Mouse (Mus musculus): Measurements from ENCODE around the gene Naaa. TPM values are rescaled to one million over a fixed set of nuclear protein-coding genes. Genes with fewer than 3 reads are reported as not detected.
A peak's percentile ranks its signal among the peaks of the same experiment; 100 is the strongest.

The Naaa gene
- polyA plus RNA-seq, 1 experiment from 2014 or later: 2.9 TPM

DNA sequence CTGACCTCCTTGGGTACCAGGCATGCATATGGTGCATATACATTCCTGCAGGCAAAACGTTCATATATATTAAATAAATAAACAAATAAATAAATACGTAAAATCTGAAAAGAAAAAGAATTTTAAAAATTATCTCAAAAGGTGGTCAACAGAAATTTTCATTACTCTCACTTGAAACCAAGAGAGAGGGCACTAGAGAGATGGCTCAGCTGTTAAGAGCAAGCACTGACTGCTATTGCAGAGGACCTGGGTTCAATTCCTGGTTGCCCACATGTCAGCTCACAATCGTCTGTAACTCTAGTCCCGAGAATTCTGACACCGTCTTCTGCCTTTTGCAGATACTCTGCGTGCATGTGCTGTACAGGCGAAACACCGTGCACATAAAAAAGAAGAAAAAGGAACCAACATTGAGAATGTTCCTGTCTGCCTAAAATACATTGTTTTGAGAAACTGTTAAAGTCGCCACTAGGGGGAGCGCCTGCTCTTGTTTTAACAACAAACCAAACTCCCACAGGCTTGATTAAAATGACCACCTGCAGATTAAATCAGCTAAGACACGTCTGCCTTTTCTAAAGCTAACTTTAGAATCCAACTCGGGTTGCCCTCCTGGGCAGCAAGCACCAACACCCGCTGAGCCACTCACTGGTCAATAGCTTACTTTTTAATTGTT is 34.2 kb upstream of the Naaa start:
- Histone ChIP-seq H3K4me3 (ENCODE audit: low read depth, low read length) (no peak overlapping the region), H3K4me2 (ENCODE audit: low read depth, low read length) (no peak overlapping the region), H3K36me3 (replicated peaks; ENCODE audit: control insufficient read depth, insufficient read depth, low read depth, low read length) (no peaks in the 10 kb centered on the region), H3K4me1 (ENCODE audit: control insufficient read depth, insufficient read depth, low read length) (no peaks in the 10 kb centered on the region), H3K9me3 (replicated peaks; ENCODE audit: control insufficient read depth, low read length) (no peaks in the 10 kb centered on the region), H3K9ac (replicated peaks; ENCODE audit: low read length) (no peak overlapping the region), H3K27ac (replicated peaks; ENCODE audit: low read depth, low read length) (no peak overlapping the region), H3K27me3 (ENCODE audit: control insufficient read depth, insufficient read depth, low read length) (no peaks in the 10 kb centered on the region)
- DNase-seq (ENCODE audit: low spot score) (peak; percentile 93), ATAC-seq (replicated peaks; ENCODE audit: insufficient number of reproducible peaks, low FRiP score, low TSS enrichment, low read depth) (no peak)
- 13% methylated on average over 13 of the region's 13 CpGs for WGBS

DNA sequence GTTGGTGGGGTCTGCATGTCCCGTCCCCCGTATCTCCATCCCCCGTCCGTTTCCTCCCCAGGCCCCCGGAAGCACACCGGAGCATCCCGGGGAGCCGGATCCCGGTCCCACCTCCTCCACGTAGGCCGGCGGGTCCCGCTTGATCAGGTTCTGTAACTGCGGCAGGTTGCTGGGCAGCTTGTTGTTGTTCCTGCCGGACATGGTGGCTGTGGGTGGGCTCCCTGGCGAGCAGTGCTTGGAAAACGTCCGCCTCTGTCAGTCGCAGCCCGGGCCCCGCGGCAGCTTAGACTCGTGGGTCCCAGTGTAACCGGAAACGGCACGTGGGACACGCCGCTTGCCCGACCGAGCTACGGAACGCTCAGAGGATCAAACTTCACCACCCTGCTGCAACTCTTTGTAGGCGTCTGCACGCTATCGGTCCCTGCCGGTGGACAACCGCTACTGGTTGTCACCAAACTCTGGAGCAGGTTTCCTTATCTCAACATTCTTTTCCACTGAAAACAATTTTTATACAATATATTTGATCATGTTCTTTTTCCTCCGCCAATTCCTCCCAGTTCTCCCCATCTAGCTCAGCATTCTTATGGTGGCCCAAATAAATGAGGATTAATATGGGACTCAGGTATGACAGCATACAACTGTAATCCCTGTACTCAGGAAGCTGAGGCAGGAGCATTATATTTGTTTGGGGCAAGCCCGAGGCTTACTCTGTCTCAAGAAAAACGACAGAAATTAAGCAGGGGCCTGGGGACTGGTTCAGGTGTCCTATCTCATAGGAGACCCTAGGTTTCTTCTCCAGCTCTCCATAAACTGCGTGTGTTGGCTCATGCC is 31.9 kb upstream of the Naaa start, which contains the start of gene Sdad1:
Gene Sdad1, minus strand, starts transcription at position 799 of the 831 bp plus-strand sequence.
- 0 out of 2 replicates have a peak within 1 kb of the TSS, but pooled peaks have one; percentile 8 for H3K27ac ChIP-seq (replicated peaks; ENCODE audit: low read depth, low read length)
- H3K4me1 ChIP-seq (ENCODE audit: control insufficient read depth, insufficient read depth, low read length): no peaks in the 10 kb centered on the region
- H3K36me3 ChIP-seq (replicated peaks; ENCODE audit: control insufficient read depth, insufficient read depth, low read depth, low read length): no peaks in the 10 kb centered on the region; the same call in 1 of the 2 replicates
- WGBS: 2% methylated on average over 41 of the region's 41 CpGs
- H3K9me3 ChIP-seq (replicated peaks; ENCODE audit: control insufficient read depth, low read length): no peaks in the 10 kb centered on the region
- H3K9ac ChIP-seq (replicated peaks; ENCODE audit: low read length): peak within 1 kb of the TSS; percentile 77
- peak within 1 kb of the TSS; percentile 87 for H3K4me3 ChIP-seq (ENCODE audit: low read depth, low read length)
- H3K27me3 ChIP-seq (ENCODE audit: control insufficient read depth, insufficient read depth, low read length): no peaks in the 10 kb centered on the region
- ATAC-seq (replicated peaks; ENCODE audit: insufficient number of reproducible peaks, low FRiP score, low TSS enrichment, low read depth) (peak; percentile 95), DNase-seq (ENCODE audit: low spot score) (peak; percentile 96)
- H3K4me2 ChIP-seq (ENCODE audit: low read depth, low read length): peak within 1 kb of the TSS; percentile 76

DNA sequence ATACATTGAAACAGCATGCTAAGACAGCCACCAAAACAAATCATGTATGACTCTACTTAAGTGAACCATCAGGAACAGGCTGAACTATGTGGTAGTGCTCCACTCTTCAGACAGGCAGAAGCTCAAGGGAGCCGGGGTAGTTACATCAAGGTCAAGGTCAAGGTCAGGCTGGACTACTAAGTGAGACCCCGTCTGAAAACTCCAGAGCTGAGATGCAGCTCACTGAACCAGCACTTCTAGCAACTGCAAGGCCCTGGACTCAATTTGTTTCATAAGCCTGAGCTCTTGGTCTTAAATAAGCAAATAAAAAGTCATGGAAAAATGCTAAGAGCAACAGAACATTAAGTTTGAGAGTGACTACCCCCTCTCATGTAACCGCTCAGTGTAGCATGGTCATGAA is 26.3 kb upstream of the Naaa start:
- Histone ChIP-seq H3K4me3 (ENCODE audit: low read depth, low read length) (no peak overlapping the region), H3K27me3 (ENCODE audit: control insufficient read depth, insufficient read depth, low read length) (no peaks in the 10 kb centered on the region), H3K9me3 (replicated peaks; ENCODE audit: control insufficient read depth, low read length) (no peaks in the 10 kb centered on the region), H3K9ac (replicated peaks; ENCODE audit: low read length) (no peak overlapping the region), H3K4me1 (ENCODE audit: control insufficient read depth, insufficient read depth, low read length) (no peaks in the 10 kb centered on the region), H3K36me3 (replicated peaks; ENCODE audit: control insufficient read depth, insufficient read depth, low read depth, low read length) (peaks cover 9% of the 10 kb centered on the region), H3K27ac (replicated peaks; ENCODE audit: low read depth, low read length) (no peak overlapping the region), H3K4me2 (ENCODE audit: low read depth, low read length) (no peak overlapping the region)
- ATAC-seq (replicated peaks; ENCODE audit: insufficient number of reproducible peaks, low FRiP score, low TSS enrichment, low read depth) (no peak), DNase-seq (ENCODE audit: low spot score) (no peak)
- 79% methylated on average over 3 of the region's 3 CpGs for WGBS

DNA sequence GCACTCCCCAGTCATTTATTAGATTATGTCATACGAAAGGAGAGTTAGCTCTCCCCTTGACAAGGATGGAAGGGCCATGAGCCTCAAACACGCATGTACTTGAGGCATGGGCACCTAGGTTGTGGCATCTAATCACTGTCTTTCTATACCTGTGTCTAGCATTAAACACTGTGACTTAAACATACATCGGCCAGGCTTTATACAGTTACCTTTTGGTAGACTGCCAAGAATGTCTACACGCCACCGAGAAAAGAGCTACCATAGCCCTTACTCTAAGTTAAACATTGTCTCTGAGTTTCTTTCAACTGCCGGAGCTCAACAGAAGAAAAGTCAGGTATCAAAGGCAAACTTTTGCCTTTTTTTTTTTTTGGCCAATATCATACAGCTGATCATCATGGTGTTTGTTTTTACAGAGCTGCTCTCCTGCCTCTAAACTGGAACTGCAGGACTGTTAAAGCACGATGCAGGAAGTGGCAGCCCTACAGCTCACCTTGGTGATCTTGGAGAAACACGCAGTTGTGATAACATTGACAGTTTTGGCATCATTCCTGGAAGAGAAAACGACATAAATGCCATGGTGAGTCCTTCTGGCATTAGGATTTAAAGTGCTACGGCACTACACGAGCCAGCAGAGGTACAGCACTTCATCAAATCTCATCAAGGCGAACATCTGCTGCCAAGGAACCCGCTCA is 24.3 kb upstream of the Naaa start:
- no peak overlapping the region for H3K27ac ChIP-seq (replicated peaks; ENCODE audit: low read depth, low read length)
- H3K4me3 ChIP-seq (ENCODE audit: low read depth, low read length): no peak overlapping the region
- H3K36me3 ChIP-seq (replicated peaks; ENCODE audit: control insufficient read depth, insufficient read depth, low read depth, low read length): peaks cover 10% of the 10 kb centered on the region
- no peak overlapping the region for H3K9ac ChIP-seq (replicated peaks; ENCODE audit: low read length)
- H3K27me3 ChIP-seq (ENCODE audit: control insufficient read depth, insufficient read depth, low read length): no peaks in the 10 kb centered on the region
- no peaks in the 10 kb centered on the region for H3K9me3 ChIP-seq (replicated peaks; ENCODE audit: control insufficient read depth, low read length)
- no peaks in the 10 kb centered on the region for H3K4me1 ChIP-seq (ENCODE audit: control insufficient read depth, insufficient read depth, low read length)
- ATAC-seq (replicated peaks; ENCODE audit: insufficient number of reproducible peaks, low FRiP score, low TSS enrichment, low read depth): no peak
- no peak for DNase-seq (ENCODE audit: low spot score)
- H3K4me2 ChIP-seq (ENCODE audit: low read depth, low read length): no peak overlapping the region
- 93% methylated on average over 13 of the region's 13 CpGs for WGBS

DNA sequence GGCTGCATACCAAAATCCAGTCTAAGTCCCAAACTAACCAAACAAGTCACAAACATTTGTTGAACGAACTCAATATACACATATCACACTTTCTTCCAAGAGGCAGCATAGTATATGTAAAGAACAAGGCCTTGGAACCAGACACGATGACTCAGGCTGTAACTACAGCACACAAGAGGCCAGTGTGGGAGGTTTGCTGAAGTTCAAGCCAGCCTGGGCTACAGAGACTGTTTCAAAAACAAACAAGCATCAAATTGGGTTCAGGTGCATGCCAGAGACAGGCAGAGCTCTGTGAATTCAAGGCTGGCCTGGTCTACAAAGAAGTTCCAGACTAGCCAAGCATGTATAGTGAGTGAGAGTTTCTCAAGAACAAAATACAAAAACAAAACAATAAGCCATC is 16.6 kb upstream of the Naaa start:
- no peaks in the 10 kb centered on the region for H3K27me3 ChIP-seq (ENCODE audit: control insufficient read depth, insufficient read depth, low read length)
- no peaks in the 10 kb centered on the region for H3K4me1 ChIP-seq (ENCODE audit: control insufficient read depth, insufficient read depth, low read length)
- no peak overlapping the region for H3K9ac ChIP-seq (replicated peaks; ENCODE audit: low read length)
- no peak overlapping the region for H3K4me3 ChIP-seq (ENCODE audit: low read depth, low read length)
- no peak for DNase-seq (ENCODE audit: low spot score)
- H3K27ac ChIP-seq (replicated peaks; ENCODE audit: low read depth, low read length): no peak overlapping the region
- no peak for ATAC-seq (replicated peaks; ENCODE audit: insufficient number of reproducible peaks, low FRiP score, low TSS enrichment, low read depth)
- H3K4me2 ChIP-seq (ENCODE audit: low read depth, low read length): no peak overlapping the region
- H3K36me3 ChIP-seq (replicated peaks; ENCODE audit: control insufficient read depth, insufficient read depth, low read depth, low read length): peaks cover 3% of the 10 kb centered on the region
- no peaks in the 10 kb centered on the region for H3K9me3 ChIP-seq (replicated peaks; ENCODE audit: control insufficient read depth, low read length)
- 86% methylated on average over 2 of the region's 2 CpGs for WGBS

DNA sequence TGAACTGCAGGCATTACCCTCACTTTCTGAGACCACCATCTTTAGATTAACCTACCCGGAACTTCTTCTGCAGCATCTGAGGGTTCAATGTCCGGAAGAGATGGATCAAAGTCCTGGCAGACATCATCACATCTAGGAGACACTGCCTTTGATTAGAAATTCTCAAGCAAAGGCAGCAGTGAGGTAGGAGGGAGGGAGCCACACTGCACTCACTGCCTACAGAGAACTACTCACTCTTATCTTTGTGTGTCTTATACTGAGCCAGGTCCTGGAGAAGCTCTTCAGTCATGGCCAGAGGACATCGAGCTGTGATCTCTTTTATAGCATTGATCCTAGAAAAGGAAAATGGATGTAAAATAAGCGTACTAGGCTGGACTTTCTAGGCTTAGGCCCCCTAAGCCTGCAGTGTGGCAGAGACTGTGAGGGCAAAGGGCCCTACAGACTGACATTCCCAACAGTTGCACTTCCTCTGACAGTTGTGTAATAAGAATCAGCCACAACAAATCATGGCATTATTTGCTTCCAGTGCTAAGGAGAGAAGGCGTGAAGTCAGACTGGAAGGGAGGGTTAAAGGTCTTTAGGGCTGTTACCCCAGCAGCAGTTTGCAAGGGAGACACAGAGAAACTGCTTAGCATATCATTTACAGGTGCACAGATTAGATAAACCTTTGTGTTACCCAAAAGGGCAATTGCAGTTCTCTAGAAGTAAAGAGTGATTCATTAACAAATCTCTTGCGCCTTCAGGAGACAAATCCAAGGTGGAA is 13.9 kb upstream of the Naaa start:
- WGBS: 91% methylated on average over 6 of the region's 6 CpGs
- H3K36me3 ChIP-seq (replicated peaks; ENCODE audit: control insufficient read depth, insufficient read depth, low read depth, low read length): no peaks in the 10 kb centered on the region; the same call in none of the 2 replicates
- H3K27me3 ChIP-seq (ENCODE audit: control insufficient read depth, insufficient read depth, low read length): no peaks in the 10 kb centered on the region
- no peaks in the 10 kb centered on the region for H3K9me3 ChIP-seq (replicated peaks; ENCODE audit: control insufficient read depth, low read length)
- DNase-seq (ENCODE audit: low spot score) (no peak), ATAC-seq (replicated peaks; ENCODE audit: insufficient number of reproducible peaks, low FRiP score, low TSS enrichment, low read depth) (no peak)
- no peaks in the 10 kb centered on the region for H3K4me1 ChIP-seq (ENCODE audit: control insufficient read depth, insufficient read depth, low read length)
- H3K4me2 ChIP-seq (ENCODE audit: low read depth, low read length): no peak overlapping the region
- H3K9ac ChIP-seq (replicated peaks; ENCODE audit: low read length): no peak overlapping the region
- no peak overlapping the region for H3K4me3 ChIP-seq (ENCODE audit: low read depth, low read length)
- no peak overlapping the region for H3K27ac ChIP-seq (replicated peaks; ENCODE audit: low read depth, low read length)

DNA sequence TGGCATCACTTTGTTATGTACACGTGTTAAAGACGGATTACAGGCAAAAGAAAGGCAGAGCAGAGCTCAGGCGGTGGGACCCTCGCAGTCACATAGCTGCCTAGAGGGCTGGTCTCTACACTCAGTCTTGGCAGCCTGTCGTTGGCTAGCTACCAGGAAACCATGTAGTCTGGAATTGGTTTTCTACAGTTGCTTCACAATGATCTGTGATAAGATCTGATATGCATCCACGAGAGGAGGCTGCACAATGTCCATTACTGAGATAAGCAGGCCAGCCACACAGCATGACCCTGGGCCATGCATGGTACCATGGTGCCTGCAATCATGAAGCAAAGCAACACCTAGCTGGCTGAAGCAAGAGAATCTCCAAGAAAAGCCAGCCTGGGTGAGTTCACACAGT is 9.9 kb upstream of the Naaa start:
- DNase-seq (ENCODE audit: low spot score) (no peak), ATAC-seq (replicated peaks; ENCODE audit: insufficient number of reproducible peaks, low FRiP score, low TSS enrichment, low read depth) (no peak)
- Histone ChIP-seq H3K36me3 (replicated peaks; ENCODE audit: control insufficient read depth, insufficient read depth, low read depth, low read length) (no peaks in the 10 kb centered on the region; the same call in none of the 2 replicates), H3K27ac (replicated peaks; ENCODE audit: low read depth, low read length) (no peak overlapping the region), H3K27me3 (ENCODE audit: control insufficient read depth, insufficient read depth, low read length) (no peaks in the 10 kb centered on the region), H3K4me2 (ENCODE audit: low read depth, low read length) (no peak overlapping the region), H3K4me3 (ENCODE audit: low read depth, low read length) (no peak overlapping the region), H3K9ac (replicated peaks; ENCODE audit: low read length) (no peak overlapping the region), H3K9me3 (replicated peaks; ENCODE audit: control insufficient read depth, low read length) (no peaks in the 10 kb centered on the region), H3K4me1 (ENCODE audit: control insufficient read depth, insufficient read depth, low read length) (no peaks in the 10 kb centered on the region)
- WGBS: 86% methylated on average over 6 of the region's 6 CpGs
